Mouse (Mus musculus) midbrain, embryonic 11.5 days (tissue): Measurements from ENCODE around the gene Npm3. TPM values are rescaled to one million over a fixed set of nuclear protein-coding genes. Genes with fewer than 3 reads are reported as not detected.

Experiments used
- ATAC-seq: fragments of 200-750 bp; cut with Nextera tagmentation; 2 replicates; pipeline ENCODE4 v1.8.0; 2017; ENCODE audit warnings: moderate TSS enrichment, moderate library complexity; ENCODE audit not compliant: low FRiP score
- DNase-seq: peaks from one replicate; pipeline ENCODE4 v3.0.0; 2015; ENCODE audit warnings: low spot score; ENCODE audit errors: missing footprints
- H3K27ac ChIP-seq: fragments of 300-500 bp; sonication (generic); 2 replicates; pipeline ENCODE4 v1.5.1; 2014; ENCODE audit warnings: low read depth, low read length
- H3K27me3 ChIP-seq: fragments of 300-500 bp; sonication (generic); 2 replicates; pipeline ENCODE4 v1.6.1; 2014; ENCODE audit warnings: mild to moderate bottlenecking, low read length, moderate library complexity, mixed read lengths; ENCODE audit not compliant: control insufficient read depth, insufficient read depth
- H3K36me3 ChIP-seq: fragments of 300-500 bp; sonication (generic); 2 replicates; pipeline ENCODE4 v1.6.1; 2014; ENCODE audit warnings: mild to moderate bottlenecking, low read length, moderate library complexity, mixed read lengths; ENCODE audit not compliant: control insufficient read depth, insufficient read depth
- H3K4me1 ChIP-seq: fragments of 300-500 bp; sonication (generic); 2 replicates; pipeline ENCODE4 v1.6.1; 2014; ENCODE audit warnings: low read length; ENCODE audit not compliant: control insufficient read depth, insufficient read depth
- H3K4me2 ChIP-seq: fragments of 300-500 bp; sonication (generic); 2 replicates; pipeline ENCODE4 v1.6.1; 2014; ENCODE audit warnings: mild to moderate bottlenecking, moderate library complexity
- H3K4me3 ChIP-seq: fragments of 300-500 bp; sonication (generic); 2 replicates; pipeline ENCODE4 v1.5.1; 2014; ENCODE audit warnings: low read depth, low read length
- H3K9ac ChIP-seq: fragments of 300-500 bp; sonication (generic); 2 replicates; pipeline ENCODE4 v1.6.1; 2014; ENCODE audit warnings: low read length
- H3K9me3 ChIP-seq: fragments of 300-500 bp; sonication (generic); 2 replicates; pipeline ENCODE4 v1.6.1; 2016; ENCODE audit warnings: low read length; ENCODE audit not compliant: control insufficient read depth
- WGBS: fragments of 180-500 bp; shearing (Covaris S2); extraction: QIAGEN DNeasy Blood & Tissue Kit; methylation state at CpG from one replicate; pipeline ENCODE4 v1.1.7; 2014; 5-methylcytosine and 5-hydroxymethylcytosine counted together
- polyA plus RNA-seq: library from polyadenylated mRNA; unstranded; fragments of >200 nt; fragmentation: Nextera tagmentation; extraction: Ambion mirVana; gene quantifications from 2 replicates; pipeline ENCODE4 v1.2.1, GENCODE M21; 2014

Gene Npm3
- polyA plus RNA-seq, 1 experiment from 2014 or later = 10.4 TPM

DNA sequence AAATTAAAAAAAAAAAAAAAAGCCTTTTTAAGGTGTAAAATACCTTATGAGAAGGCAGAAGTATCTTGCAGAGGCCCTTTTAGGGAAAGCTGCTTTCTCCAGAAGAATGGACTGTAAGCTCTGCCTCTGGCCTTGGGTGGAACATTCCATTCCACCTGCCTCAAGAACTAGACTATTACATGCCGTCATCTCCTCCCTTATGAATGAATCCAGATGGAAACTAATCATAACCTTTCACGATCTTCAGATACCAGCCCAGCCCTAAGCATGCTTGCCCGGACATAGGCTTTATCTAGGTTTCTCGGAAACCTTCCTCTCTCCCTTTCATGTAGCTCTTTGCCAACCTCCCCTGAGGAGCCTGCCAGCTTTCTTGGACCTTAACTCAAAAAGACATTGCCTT is 38.9 kb upstream of the Npm3 start:
- no peaks in the 10 kb centered on the region for H3K9me3 ChIP-seq
- 95% methylated on average over 4 of the region's 4 CpGs for WGBS
- H3K4me2 ChIP-seq = no peak overlapping the region
- H3K36me3 ChIP-seq = no peaks in the 10 kb centered on the region
- H3K4me1 ChIP-seq = no peaks in the 10 kb centered on the region
- DNase-seq = peak; percentile 53
- no peak overlapping the region for H3K9ac ChIP-seq
- H3K27me3 ChIP-seq = no peaks in the 10 kb centered on the region
- ATAC-seq = no peak
- H3K4me3 ChIP-seq = no peak overlapping the region
- H3K27ac ChIP-seq = no peak overlapping the region

DNA sequence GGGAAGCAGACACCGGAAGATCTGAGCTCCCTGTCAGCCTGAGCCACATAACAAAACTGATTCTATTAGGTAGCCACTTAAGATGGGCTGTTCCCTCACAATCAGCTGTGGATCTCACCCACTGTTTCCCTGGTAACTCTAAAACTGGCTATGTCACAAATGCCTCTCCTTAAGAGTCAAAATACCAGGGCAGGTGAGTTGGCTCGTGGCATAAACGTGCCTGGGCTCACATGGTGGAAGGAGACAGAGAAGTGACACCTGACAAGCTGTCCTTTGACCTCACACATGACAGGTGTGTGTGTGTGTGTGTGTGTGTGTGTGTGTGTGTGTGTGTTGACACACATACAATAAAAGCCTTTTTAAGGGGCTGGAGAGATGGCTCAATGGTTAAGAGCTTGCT is 38.1 kb upstream of the Npm3 start:
- no peak overlapping the region for H3K27ac ChIP-seq
- no peaks in the 10 kb centered on the region for H3K9me3 ChIP-seq
- no peaks in the 10 kb centered on the region for H3K4me1 ChIP-seq
- no peak overlapping the region for H3K4me3 ChIP-seq
- H3K36me3 ChIP-seq = no peaks in the 10 kb centered on the region
- no peaks in the 10 kb centered on the region for H3K27me3 ChIP-seq
- no peak for ATAC-seq
- no peak overlapping the region for H3K4me2 ChIP-seq
- WGBS = 84% methylated on average over 3 of the region's 3 CpGs
- peak; percentile 44 for DNase-seq
- H3K9ac ChIP-seq = no peak overlapping the region

DNA sequence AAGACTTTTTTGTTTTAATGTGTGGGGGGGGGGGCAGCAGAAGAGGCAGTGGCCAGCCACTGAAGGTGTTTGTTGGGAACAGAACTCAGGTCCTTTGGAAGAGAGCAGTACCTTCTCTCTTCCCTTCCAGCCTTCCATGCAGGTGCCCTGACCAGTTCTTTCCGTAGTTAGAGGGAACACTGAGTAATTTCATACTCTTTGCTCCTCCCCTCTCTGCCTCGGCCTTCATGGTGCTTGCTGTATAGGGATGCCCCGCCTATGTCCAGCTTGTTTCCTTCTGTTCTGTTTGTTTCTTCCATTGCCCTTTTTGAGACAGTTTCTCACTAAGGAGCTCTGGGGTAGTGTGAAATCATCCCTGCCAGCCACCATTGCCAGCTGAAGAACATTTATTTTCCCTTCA is 36.1 kb upstream of the Npm3 start:
- Histone ChIP-seq H3K9me3 (no peaks in the 10 kb centered on the region), H3K27ac (no peak overlapping the region), H3K36me3 (no peaks in the 10 kb centered on the region), H3K4me3 (no peak overlapping the region), H3K27me3 (no peaks in the 10 kb centered on the region), H3K4me1 (peaks cover 15% of the 10 kb centered on the region), H3K4me2 (no peak overlapping the region), H3K9ac (no peak overlapping the region)
- 76% methylated on average over 3 of the region's 3 CpGs for WGBS
- ATAC-seq (no peak), DNase-seq (no peak)

DNA sequence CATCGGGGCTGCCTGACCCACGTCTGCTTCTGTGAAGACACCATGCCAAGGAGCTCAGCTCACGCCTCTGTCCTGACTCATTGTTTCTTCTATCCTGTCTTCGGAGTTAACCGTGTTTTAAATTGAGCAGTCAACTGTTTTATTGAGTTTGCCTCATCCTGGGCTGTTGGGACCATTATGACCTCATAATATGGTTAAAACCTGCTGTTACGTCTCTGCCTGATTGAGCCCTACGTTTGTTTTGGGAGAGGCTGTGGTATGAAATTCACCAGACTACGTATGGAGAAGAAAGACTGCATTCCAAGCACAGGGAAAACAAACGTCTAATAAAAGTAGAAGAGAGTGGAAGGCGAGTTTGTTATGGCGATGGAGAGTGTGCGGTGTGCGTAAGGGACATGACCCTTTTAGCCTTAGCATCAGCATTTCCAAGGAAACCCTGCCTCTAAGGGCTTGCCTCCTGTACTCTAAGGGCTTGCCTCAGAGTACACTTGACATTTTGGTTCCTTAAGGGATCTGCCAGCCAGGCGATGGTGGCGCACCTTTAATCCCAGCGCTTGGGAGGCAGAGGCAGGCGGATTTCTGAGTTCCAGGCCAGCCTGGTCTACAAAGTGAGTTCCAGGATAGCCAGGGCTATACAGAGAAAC is 34.7 kb upstream of the Npm3 start:
- no peaks in the 10 kb centered on the region for H3K36me3 ChIP-seq
- H3K9ac ChIP-seq = peak overlapping the region; percentile 60
- H3K27ac ChIP-seq = no peak overlapping the region
- peak overlapping the region; percentile 59 for H3K4me2 ChIP-seq
- no peaks in the 10 kb centered on the region for H3K27me3 ChIP-seq
- WGBS = 33% methylated on average over 17 of the region's 17 CpGs
- DNase-seq (no peak), ATAC-seq (no peak)
- no peaks in the 10 kb centered on the region for H3K9me3 ChIP-seq
- peak overlapping the region; percentile 100 for H3K4me3 ChIP-seq
- H3K4me1 ChIP-seq = peaks cover 17% of the 10 kb centered on the region

DNA sequence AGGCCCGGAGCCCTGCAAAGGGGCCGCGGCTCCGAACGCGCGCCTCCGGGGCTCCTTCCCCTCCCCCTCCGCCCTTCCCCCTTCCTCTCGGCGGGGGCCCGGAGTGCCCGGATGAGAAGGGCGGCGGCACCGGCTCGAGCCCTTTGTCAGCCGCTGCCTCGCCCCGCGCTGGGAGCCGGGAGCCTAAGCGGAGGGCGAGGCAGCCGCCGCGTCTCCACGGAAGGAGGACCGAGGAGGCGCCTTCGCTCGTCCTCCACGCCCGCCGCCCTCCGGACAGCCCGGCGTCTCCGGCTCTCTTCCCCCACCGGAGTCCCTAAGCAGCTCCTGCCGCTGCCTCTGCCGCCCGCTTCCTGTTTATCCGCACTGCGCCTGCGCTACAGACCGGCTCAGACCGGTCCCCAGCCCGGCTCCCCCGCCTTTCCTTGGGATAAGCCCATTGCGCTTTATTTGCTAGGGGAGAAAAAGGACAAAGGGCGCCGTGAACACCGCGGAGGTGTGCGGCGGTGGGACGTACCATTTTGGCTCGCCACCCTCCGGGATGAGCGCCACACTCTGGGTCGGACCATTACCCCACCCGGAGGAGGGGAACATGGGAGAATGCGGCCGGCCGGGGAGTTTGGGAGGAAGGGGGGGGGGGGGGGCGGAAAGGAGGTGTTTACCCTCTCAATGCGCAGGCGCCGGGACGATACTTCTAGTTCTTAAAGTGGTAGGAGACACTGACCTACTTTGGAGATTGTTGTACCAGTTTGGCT is 34.0 kb upstream of the Npm3 start, which contains the start of gene Mgea5:
Mgea5 (minus strand) TSS at position 657 of the 752 bp plus-strand sequence.
- ATAC-seq (peak; percentile 97), DNase-seq (peak; percentile 99)
- H3K27ac ChIP-seq = peak within 1 kb of the TSS; percentile 98
- peak within 1 kb of the TSS; percentile 98 for H3K9ac ChIP-seq
- peaks cover 17% of the 10 kb centered on the region for H3K4me1 ChIP-seq
- H3K4me3 ChIP-seq = peak within 1 kb of the TSS; percentile 100
- H3K9me3 ChIP-seq = no peaks in the 10 kb centered on the region
- H3K27me3 ChIP-seq = no peaks in the 10 kb centered on the region
- under 1% methylated on average over 48 of the region's 71 CpGs for WGBS
- no peaks in the 10 kb centered on the region for H3K36me3 ChIP-seq
- peak within 1 kb of the TSS; percentile 76 for H3K4me2 ChIP-seq

DNA sequence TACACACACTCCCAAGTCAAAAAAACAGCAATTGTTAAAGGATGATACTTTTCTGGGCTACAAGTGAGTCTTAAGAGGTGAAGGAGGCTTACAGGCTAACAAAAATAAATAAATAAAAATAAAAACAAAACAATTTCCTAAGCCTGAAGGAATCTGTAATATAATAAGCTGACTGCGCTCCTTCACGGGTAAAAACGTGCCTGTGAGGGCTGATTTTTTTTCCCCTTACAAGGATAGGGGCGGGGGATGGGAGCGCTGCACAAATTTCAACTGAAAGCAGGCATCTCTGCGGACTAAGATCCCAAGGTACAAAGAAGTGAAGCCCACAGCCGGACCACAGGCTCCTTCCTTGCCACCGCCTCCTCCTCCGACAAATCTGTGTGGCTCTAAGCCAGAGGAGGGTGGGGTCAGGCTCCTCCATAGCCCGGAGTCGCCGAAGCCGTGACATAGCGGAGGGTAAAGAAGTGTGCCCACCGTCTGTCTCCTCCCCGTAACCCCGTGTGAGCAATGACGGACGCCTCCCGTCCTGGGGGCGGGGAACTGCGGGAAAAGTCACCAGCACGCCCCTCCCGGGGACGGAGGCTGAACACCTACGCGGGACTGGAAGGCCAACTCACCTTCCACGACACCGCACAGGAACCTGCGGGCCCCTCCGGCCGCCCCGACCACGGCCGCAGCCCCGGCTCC is 33.1 kb upstream of the Npm3 start:
- Histone ChIP-seq H3K4me3 (peak overlapping the region; percentile 100), H3K4me2 (peak overlapping the region; percentile 76), H3K36me3 (no peaks in the 10 kb centered on the region; the same call in 1 of the 2 replicates), H3K9ac (peak overlapping the region; percentile 98), H3K4me1 (peaks cover 17% of the 10 kb centered on the region), H3K27me3 (no peaks in the 10 kb centered on the region), H3K27ac (peak overlapping the region; percentile 98), H3K9me3 (no peaks in the 10 kb centered on the region)
- ATAC-seq = peak; percentile 61
- WGBS = under 1% methylated on average over 33 of the region's 36 CpGs
- no peak for DNase-seq

DNA sequence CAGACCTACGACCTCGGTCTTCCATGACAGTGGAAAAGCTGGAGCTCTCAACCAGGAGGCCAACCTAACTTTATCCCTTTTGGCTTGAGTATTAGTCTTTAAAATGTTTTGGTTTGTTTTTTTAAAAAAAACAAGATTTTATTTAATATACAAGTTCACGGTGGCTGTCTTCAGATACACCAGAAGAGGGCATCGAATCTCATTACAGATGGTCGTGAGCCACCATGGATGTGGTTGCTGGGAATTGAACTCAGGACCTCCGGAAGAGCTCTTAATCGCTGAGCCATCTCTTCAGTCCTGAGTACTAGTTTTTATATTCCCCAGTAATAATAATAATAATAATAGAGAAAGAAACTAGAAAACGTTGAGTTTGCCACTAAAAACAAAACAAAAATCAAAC is 32.3 kb upstream of the Npm3 start:
- Histone ChIP-seq H3K27ac (no peak overlapping the region), H3K9ac (no peak overlapping the region; the same call in 1 of the 2 replicates), H3K4me2 (peak overlapping the region; percentile 76), H3K9me3 (no peaks in the 10 kb centered on the region), H3K36me3 (no peaks in the 10 kb centered on the region; the same call in 1 of the 2 replicates), H3K4me1 (peaks cover 17% of the 10 kb centered on the region), H3K27me3 (no peaks in the 10 kb centered on the region), H3K4me3 (peak overlapping the region; percentile 100)
- DNase-seq (peak; percentile 66), ATAC-seq (no peak)
- WGBS = 62% methylated on average over 8 of the region's 8 CpGs

DNA sequence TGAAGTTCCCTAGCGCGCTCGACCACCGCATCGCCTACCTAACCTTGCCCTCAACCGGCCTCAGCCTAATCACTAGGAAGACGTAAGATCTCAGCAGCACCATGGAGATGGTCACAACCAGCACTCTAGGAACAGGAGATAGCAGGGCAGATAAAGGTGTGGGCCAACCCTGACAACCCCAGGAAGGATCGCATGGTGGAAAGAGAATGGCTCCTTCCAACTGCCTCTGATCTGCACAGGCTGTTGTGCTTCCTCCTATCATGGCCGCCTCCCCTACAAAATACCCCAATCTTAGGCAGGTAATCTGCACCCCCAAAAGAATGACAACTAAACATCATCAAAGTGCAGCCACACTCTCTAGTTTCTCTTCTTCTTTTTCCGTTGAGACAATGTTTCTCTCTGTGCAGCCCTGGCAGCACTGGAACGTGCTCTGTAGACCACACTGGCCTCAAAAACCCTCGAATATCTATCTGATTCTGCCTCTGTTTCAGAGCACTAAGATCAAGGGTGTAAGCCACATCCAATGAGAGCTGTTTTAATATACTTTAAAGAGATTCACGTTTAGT is 31.0 kb upstream of the Npm3 start:
- no peak overlapping the region for H3K4me3 ChIP-seq
- 93% methylated on average over 13 of the region's 13 CpGs for WGBS
- peaks cover under 1% of the 10 kb centered on the region for H3K36me3 ChIP-seq
- H3K27me3 ChIP-seq = no peaks in the 10 kb centered on the region
- peaks cover 17% of the 10 kb centered on the region for H3K4me1 ChIP-seq
- ATAC-seq (no peak), DNase-seq (peak; percentile 81)
- no peak overlapping the region for H3K27ac ChIP-seq
- H3K4me2 ChIP-seq = no peak overlapping the region
- no peaks in the 10 kb centered on the region for H3K9me3 ChIP-seq
- no peak overlapping the region for H3K9ac ChIP-seq
